Mouse (Mus musculus) macrophage (primary cell): Measurements from ENCODE around the gene Obp2a. TPM values are rescaled to one million over a fixed set of nuclear protein-coding genes. Genes with fewer than 3 reads are reported as not detected.

Source experiments
- polyA plus RNA-seq: library from polyadenylated mRNA; stranded (reverse); fragments of 250-400 nt; gene quantifications from 3 replicates; pipeline ENCODE4 v1.2.4, GENCODE M21; 2018; ENCODE audit warnings: inconsistent platforms

The Obp2a gene
- polyA plus RNA-seq, 1 experiment from 2014 or later, result not detected

Other genes starting within 250 kb of the Obp2a start
- not detected in 3 replicates for gene Clic3, start 243.2 kb upstream of the Obp2a start, polyA plus RNA-seq
- gene Paxx, start 238.9 kb upstream of the Obp2a start, polyA plus RNA-seq, result 6.0 to 12.9 TPM (median 6.4 TPM) in 3 replicates
- not detected in 3 replicates for gene Ptgds, start 230.0 kb upstream of the Obp2a start, polyA plus RNA-seq
- gene Lcn12, start 206.1 kb upstream of the Obp2a start, polyA plus RNA-seq, result not detected in 3 replicates
- 21.9 to 35.3 TPM (median 28.7 TPM) in 3 replicates for gene Fbxw5, start 199.3 kb upstream of the Obp2a start, polyA plus RNA-seq
- gene C8g, start 198.3 kb upstream of the Obp2a start, polyA plus RNA-seq, result 0.14 to 2.1 TPM in 2 of 3 replicates, not detected in the other
- gene Traf2, start 153.1 kb upstream of the Obp2a start, polyA plus RNA-seq, result 6.2 to 13.5 TPM (median 12.4 TPM) in 3 replicates
- 258 to 279 TPM (median 262 TPM) in 3 replicates for gene Edf1, start 142.2 kb upstream of the Obp2a start, polyA plus RNA-seq
- 0.04 to 0.60 TPM (median 0.15 TPM) in 3 replicates for gene Mamdc4, start 125.2 kb upstream of the Obp2a start, polyA plus RNA-seq
- gene Phpt1, start 124.8 kb upstream of the Obp2a start, polyA plus RNA-seq, result 9.0 to 13.7 TPM (median 13.0 TPM) in 3 replicates
- 0.07 to 0.50 TPM (median 0.26 TPM) in 3 replicates for gene Ajm1, start 118.3 kb upstream of the Obp2a start, polyA plus RNA-seq
- gene Rabl6, start 91.5 kb upstream of the Obp2a start, polyA plus RNA-seq, result 48.4 to 64.3 TPM (median 52.1 TPM) in 3 replicates
- not detected in 3 replicates for gene Ccdc183, start 82.4 kb upstream of the Obp2a start, polyA plus RNA-seq
- 22.2 to 28.7 TPM (median 23.3 TPM) in 3 replicates for gene Tmem141, start 78.0 kb upstream of the Obp2a start, polyA plus RNA-seq
- gene Fcna, start 72.0 kb upstream of the Obp2a start, polyA plus RNA-seq, result 12.7 to 19.5 TPM (median 16.6 TPM) in 3 replicates
- not detected in 3 replicates for gene Lcn8, start 46.9 kb upstream of the Obp2a start, polyA plus RNA-seq
- gene Lcn5, start 42.1 kb upstream of the Obp2a start, polyA plus RNA-seq, result not detected in 3 replicates
- gene Lcn6, start 23.3 kb upstream of the Obp2a start, polyA plus RNA-seq, result not detected in 3 replicates
- not detected in 3 replicates for gene Lcn10, start 17.3 kb upstream of the Obp2a start, polyA plus RNA-seq
- 8.6 to 19.6 TPM (median 15.7 TPM) in 3 replicates for gene Bmyc, start 6.7 kb downstream of the Obp2a start, polyA plus RNA-seq
- not detected in 3 replicates for gene Obp2b, start 37.0 kb downstream of the Obp2a start, polyA plus RNA-seq
- not detected in 3 replicates for gene Lcn3, start 65.5 kb downstream of the Obp2a start, polyA plus RNA-seq
- gene Lcn11, start 77.0 kb downstream of the Obp2a start, polyA plus RNA-seq, result not detected in 3 replicates
- gene Gm13539, start 82.2 kb downstream of the Obp2a start, polyA plus RNA-seq, result not detected in 3 replicates
- gene Glt6d1, start 115.8 kb downstream of the Obp2a start, polyA plus RNA-seq, result not detected in 3 replicates
- gene Lcn9, start 123.1 kb downstream of the Obp2a start, polyA plus RNA-seq, result not detected in 3 replicates
- gene Sohlh1, start 147.2 kb downstream of the Obp2a start, polyA plus RNA-seq, result not detected in 3 replicates
- not detected in 3 replicates for gene Kcnt1, start 163.7 kb downstream of the Obp2a start, polyA plus RNA-seq